Mouse (Mus musculus) natural killer cell, adult 2 months (primary cell): ENCODE measurements around the gene Spaca3.
A peak's percentile ranks its signal among the peaks of the same experiment; 100 is the strongest.

Experiments used
- DNase-seq, 2 experiments: peaks; one replicate each; pipeline ENCODE4 v3.0.0; 2022; ENCODE audit warnings: low spot score in 2 of 2

Spaca3 gene

GRCm38 (mm10) chr11:80858065-80858464 is at the start of gene Spaca3:
TSS of gene Spaca3 (plus strand) at chr11:80858365.
- DNase-seq: no peak

GRCm38 (mm10) chr11:80808551-80809070 is 49.6 kb upstream of the Spaca3 start:
- no peak for DNase-seq

- DNase-seq: no peak
Measured at GRCm38 (mm10) chr11:80809666-80809992, 48.5 kb upstream of the Spaca3 start.

DNA sequence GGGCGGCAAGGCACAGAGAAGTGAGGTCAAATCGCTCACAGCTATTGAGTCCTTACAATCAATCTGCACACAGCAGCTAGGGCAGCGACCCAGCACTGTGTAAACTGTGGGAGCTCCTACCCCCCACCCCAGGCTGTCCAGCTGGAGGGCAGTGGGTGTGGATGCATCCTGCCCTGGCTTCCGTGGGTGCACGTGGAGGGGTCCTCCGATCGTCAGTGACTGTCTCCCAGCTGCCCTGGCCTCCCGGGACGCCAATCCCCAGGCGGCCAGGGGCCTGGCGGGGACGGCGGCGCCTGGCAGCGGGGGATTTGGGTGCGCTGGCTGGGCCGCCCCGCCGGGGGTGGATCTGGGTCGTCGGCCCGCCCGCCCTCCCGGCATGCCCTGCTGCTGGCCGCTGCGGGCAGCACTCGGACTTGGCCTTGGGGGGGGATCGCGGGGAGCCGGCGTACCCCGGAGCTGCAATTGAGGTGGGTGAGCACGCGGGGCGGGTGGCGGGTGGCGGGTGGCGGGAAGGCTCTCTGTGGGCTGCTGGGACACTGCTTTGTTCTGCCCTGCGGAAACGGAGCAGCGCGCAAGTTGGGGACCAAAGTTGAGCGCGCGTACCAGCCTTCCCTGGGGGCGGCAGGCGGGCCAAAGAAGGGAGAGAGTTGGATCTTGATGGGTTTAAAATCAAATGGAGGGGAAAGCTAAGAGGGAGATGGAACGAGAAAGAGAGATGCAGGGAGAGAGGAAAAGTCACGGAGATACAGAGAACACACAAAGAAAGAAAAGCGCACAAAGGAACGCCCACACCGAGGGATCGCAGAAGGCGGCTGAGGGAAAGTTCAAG is 48.0 kb upstream of the Spaca3 start, which contains the start of gene Tmem98:
Gene Tmem98, plus strand, starts transcription at position 183 of the 829 bp plus-strand sequence.
- DNase-seq: no peak

DNA sequence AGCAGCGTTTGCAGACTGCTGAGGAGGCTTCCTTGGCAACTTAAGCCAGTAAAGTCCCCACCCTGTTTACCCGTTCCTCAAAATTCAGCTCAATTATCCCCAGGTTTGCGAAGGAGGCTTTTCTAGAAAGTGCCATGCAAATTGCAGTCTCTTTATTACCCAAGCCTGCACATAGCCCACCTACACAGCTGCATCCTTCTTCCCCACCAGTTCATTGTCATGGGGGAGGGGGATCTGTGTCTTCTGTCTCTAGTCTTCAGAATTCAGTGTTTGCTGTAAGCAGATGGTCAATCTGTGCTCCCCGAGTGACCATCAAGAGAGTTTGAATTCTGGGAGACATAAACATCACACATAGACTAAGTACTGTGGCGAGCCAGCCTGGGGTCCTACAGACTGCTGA is 47.0 kb upstream of the Spaca3 start:
- DNase-seq: no peak

GRCm38 (mm10) chr11:80815354-80815753 is 42.8 kb upstream of the Spaca3 start:
- no peak for DNase-seq

DNA sequence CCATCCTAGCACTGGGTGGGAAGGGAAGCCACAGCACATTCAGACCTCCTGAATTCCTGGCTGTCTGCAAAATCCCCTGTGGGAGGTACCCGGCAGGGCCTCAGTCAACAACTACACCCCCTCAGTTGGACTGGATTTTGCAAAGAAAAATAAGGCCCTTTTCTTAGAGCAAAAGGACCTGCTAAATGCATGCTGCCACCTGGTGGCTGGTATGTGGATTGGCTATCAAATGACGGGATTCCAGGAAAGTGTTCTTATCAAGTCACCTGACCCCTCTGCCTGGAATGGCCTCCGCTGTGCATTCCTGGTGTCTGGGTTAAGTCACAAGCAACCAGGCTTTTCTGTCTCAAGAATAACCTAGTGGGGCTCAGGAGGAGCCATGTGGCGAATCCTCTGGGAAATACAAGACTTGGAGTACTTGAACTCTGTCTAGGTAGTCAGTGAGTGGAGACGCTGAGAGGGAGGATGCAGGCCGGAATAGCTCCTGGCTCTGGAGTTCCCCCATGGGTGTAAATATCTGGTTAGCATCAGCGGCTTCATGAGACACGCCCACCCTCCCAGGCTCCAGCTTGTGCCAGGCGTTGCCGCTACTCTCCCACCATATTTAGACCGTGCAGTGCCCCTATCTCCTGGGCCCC is 40.0 kb upstream of the Spaca3 start:
- peak; percentile 7 to 32 for DNase-seq

DNA sequence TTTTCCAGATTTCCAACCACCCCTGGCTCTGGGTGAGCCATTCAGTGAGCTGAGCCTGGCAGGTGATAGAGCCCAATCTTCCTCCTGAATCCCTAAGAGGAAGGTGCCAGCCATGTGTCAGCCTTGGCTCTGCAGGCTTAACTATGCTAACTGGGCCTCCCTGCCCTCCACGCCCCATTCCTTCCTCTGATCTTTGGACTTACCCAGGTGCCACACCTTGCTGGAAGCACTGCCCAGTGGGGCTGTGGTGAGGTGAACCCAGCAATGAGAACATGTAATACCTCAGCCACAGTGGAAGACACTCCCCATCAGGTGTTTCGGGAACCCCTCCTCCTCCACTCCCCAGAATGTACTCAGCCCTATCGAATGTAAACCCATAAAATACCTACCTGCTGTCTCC is 38.1 kb upstream of the Spaca3 start:
- no peak for DNase-seq

DNA sequence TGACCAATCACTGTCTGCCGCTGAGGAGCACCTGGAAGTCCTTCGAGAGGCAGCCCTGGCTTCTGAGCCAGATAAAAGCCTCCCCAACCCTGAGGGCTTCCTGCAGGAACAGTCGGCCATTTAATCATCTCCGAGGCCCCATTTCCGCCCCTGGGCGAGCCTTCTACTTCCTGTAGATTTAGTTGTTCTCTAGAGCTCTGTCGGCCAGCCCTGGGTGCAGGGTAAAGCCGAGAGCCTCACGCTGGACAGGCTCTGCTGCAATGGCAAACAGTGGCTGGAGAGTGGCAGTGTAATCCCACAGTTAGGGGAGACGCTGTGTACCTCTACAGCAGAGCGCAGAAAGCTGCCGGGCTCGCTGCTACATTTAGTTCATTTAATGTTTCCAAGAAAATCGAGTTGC is 36.9 kb upstream of the Spaca3 start:
- no peak for DNase-seq

DNA sequence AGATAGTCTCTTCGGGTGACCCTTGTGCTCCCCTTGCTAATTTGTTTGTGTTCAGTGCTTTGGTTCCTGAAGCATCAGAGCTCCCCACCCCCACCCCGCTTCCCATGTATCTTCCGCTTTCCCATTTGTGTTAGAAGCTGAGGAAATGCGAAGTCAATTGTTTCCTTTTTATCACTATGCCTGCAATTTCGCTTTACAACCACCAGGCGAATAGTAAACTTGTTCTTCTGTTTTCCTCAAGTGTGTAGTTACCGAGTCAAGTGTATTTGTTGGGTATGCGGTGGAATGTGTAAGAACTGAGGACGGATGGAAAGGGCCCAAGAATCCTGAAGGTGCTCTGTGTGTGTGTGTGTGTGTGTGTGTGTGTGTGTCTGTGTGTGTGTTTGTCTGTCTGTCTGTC is 36.4 kb upstream of the Spaca3 start:
- no peak for DNase-seq

DNA sequence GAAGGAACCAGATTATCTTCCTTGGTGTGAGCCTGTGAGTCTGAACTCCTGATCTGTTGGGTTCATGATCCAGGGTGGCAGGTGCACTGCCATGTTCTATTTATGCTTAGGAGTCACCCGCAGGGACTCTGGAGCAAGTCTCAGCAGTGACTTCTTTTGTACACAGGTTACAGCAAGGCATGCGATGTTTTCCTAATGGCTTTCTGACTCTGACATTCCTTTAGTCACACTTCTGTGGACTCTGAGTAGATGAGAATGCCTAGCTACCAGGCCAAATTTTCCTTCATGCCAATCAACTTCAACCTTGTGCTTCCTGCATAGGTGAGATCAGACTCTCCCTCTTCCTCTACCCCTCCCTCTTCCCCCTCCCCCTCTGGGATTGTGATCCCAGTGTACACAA is 22.8 kb upstream of the Spaca3 start:
- no peak for DNase-seq

GRCm38 (mm10) chr11:80835841-80836240 is 22.3 kb upstream of the Spaca3 start:
- no peak for DNase-seq

GRCm38 (mm10) chr11:80838724-80839123 is 19.4 kb upstream of the Spaca3 start:
- DNase-seq: no peak

- DNase-seq: no peak
Measured at GRCm38 (mm10) chr11:80843435-80843834, 14.7 kb upstream of the Spaca3 start.

DNA sequence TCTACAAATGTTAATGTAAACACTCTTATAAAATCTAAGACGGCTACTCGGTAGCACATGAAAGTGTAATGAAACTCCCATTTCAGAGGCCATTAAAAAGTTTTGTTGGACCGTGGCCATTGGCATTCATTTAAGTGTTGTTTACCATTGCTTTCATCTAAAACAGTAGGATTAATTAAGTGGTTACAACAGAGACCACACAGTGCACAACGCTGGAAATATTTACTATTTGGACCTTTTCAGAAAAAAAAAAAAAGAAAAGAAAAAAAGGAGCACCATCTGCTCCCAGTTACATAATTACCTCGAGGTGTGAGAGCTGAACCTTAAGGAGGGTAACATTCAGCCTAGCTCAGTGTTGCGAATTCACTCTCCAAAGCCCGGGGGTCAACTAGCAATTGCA is 12.7 kb upstream of the Spaca3 start:
- DNase-seq: no peak

DNA sequence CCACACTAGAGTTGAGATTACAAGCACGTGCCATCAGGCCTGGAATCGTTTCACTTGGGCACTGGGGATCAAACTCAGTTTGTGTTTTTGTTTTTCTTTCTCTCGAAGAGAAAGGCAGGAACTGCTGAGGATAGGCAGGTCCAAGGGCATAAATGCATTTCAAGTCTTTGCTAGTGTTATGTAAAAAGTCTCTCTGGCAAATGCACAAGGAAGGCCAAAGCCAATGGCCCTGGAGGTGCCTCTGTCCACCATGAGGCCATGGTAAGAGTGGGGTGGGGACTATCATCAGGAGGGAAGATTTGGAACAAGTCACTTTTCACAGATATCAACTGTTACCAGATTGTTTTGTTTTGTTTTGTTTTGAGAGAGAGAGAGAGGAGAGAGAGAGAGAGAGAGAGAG is 12.1 kb upstream of the Spaca3 start:
- DNase-seq: no peak

GRCm38 (mm10) chr11:80848131-80848530 is 10.0 kb upstream of the Spaca3 start:
- DNase-seq: no peak

DNA sequence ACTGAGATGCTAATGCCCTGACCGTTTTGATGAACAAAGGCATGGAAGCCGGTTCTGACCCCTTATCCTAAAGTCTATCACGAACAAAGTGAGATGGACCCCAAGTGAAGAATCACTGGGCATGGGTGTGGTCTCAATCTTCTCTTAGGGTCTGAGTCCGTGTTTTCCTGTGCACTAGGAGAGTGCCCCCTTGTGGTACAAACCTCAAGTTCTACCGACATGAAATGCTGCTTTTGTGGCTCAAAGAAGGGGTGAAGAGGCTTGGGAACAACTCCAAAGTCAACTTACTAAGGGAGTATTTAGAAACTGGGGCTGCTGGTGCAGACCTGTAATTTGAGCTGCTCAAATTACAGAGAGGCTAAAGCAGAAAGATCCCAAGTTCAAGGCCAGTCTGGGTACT is 6.3 kb upstream of the Spaca3 start:
- peak in 1 of 2 experiments; percentile 2 for DNase-seq

- no peak for DNase-seq
Measured at GRCm38 (mm10) chr11:80853014-80853413, 5.2 kb upstream of the Spaca3 start.

DNA sequence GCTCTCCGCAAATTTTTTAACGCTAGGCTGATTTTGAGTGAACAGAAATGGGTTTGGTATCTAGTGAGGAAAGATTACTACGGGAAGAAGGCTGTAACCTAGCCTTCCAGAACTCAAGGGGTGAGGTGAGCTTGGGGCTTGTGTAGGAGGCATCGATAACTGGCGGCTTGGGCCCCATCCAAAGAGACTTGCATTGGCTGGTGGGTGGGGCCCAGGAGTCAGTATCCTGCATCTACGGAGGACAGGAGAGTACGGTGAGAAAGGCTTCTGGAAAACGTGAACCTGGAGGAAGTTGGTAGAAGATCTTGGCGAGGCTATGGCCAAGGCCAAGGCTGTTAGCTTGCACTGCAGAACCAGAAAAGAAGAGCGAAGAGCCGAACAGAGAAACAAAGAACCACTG is 3.7 kb upstream of the Spaca3 start:
- DNase-seq: no peak

GRCm38 (mm10) chr11:80854908-80855307 is 3.3 kb upstream of the Spaca3 start:
- DNase-seq: no peak

DNA sequence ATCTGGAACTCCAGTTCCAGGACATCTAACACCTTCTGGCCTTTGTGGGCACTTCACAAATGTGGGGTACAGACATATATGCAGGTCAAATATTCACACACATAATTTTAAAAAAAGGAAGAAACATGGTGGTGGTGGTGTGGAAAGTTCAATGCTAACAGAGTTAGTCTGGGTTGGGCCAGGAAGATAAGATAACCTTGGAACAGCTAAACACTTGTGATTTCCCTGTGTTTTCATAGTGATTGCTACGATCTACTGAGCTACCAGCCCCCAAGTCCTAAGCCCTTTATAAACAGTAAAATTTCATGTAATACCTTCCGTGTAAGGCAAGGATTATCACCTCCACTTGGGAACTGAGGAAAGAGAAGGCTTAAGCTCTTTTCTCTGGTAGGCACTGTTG is 1.3 kb upstream of the Spaca3 start:
- no peak for DNase-seq

DNA sequence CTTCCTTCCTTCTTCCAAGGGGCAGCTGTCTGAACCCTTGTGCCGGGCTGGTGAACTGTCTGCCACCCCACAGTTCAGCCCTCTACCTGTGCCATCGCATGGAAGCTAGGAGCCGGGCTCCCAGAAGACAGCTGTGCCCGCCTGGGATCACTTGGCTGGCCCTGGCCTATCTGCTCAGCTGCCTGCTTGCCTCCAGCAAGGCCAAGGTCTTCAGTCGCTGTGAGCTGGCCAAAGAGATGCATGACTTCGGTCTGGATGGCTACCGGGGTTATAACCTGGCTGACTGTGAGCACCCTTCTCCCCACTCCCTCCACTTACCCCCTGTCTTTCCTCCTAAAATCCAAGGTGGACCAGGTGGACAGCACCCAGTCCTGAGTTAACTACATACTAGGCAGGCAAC is 4.8 kb downstream of the Spaca3 start:
- DNase-seq: no peak
